ENCODE assay signal across 16 mouse cellular contexts in the genomic region with DNA sequence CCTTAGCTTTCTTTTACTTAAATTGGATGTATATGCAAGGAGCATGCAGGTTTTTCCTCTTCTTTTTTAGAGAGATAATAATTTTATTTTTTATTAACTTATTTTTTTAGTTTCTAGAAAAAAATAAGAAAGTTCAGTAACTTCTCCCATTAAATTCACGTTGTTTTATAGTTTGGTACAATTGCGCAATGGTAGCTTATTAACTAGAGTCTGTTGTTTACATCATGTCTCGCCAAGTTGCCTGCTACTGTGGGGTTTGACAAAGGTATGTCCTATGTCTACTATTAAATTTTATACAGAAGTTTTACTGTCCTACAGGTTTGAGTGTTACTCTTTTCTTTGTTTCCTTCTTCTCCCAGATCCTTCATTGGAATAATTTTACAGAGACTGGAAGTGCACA.
"Had no signal": no experiment of that assay in that cellular context is flagged by ENCODE, and none has a peak within 500 bp of the region (broad histone marks: within the 10 kb centered on the region; RNA-seq: fewer than 3 reads in every experiment).

No protein-coding gene starts in this region.

- H3K27me3 ChIP-seq: neural tube, embryonic 13.5 days; neural tube, embryonic 15.5 days; stomach, embryonic 15.5 days had no signal

- H3K4me2 ChIP-seq: neural tube, embryonic 13.5 days; neural tube, embryonic 15.5 days; stomach, embryonic 15.5 days had no signal

- H3K4me1 ChIP-seq: neural tube, embryonic 15.5 days; stomach, embryonic 15.5 days had no signal

- H3K9ac ChIP-seq: neural tube, embryonic 13.5 days; neural tube, embryonic 15.5 days; stomach, embryonic 15.5 days had no signal

- DNase-seq: retina, postnatal 1 day; right cerebral cortex, adult 18-20 months; right cerebral cortex, postnatal 14 days; right cerebral cortex, postnatal 25 days; right cerebral cortex, postnatal 4 days; spleen, adult 18-20 months; thymus, adult 18-20 months; thymus, adult 2 months; thymus, postnatal 14 days; thymus, postnatal 25 days; thymus, postnatal 36 days; thymus, postnatal 4 days had no signal

- H3K36me3 ChIP-seq: neural tube, embryonic 13.5 days; neural tube, embryonic 15.5 days; stomach, embryonic 15.5 days had no signal

- H3K27ac ChIP-seq: neural tube, embryonic 13.5 days; neural tube, embryonic 15.5 days; stomach, embryonic 15.5 days; stomach, postnatal 0 days had no signal

- H3K4me3 ChIP-seq: neural tube, embryonic 13.5 days; neural tube, embryonic 15.5 days; stomach, embryonic 15.5 days had no signal
